Mouse (Mus musculus) gastrocnemius, adult 18-20 months (tissue): ENCODE measurements around the gene Spata5. TPM values are rescaled to one million over a fixed set of nuclear protein-coding genes. Genes with fewer than 3 reads are reported as not detected.
A peak's percentile ranks its signal among the peaks of the same experiment; 100 is the strongest.
"Not testable (repeated sequence)": the region's sequence is repeated elsewhere in the genome, so short reads cannot be mapped to it uniquely, and the experiment has no call there.

Experiments used
- DNase-seq: peaks from one replicate; pipeline ENCODE4 v3.0.0; 2021; ENCODE audit warnings: low spot score
- total RNA-seq, 2 experiments: library from RNA; stranded (reverse); gene quantifications; 2 replicates each; pipeline ENCODE4 v1.2.3; 2021

Spata5 gene
- total RNA-seq, 2 experiments from 2014 or later = 8.2 to 11.0 TPM

- DNase-seq = no peak
These were observed 84.2 kb downstream of the Spata5 start for GRCm38 (mm10) chr3:37503846-37504245.

GRCm38 (mm10) chr3:37510055-37511032 is 90.6 kb downstream of the Spata5 start:
- no peak for DNase-seq

GRCm38 (mm10) chr3:37515485-37515884 is 95.8 kb downstream of the Spata5 start:
- peak; percentile 27 for DNase-seq

- DNase-seq = no peak
These were observed 96.7 kb downstream of the Spata5 start for GRCm38 (mm10) chr3:37516379-37516778.

GRCm38 (mm10) chr3:37518611-37519010 is 98.9 kb downstream of the Spata5 start:
- DNase-seq = no peak

- DNase-seq = no peak
These were observed 100.8 kb downstream of the Spata5 start for GRCm38 (mm10) chr3:37520334-37521023.

- no peak for DNase-seq
These were observed 112.4 kb downstream of the Spata5 start for GRCm38 (mm10) chr3:37532079-37532478.

- not testable (repeated sequence) for DNase-seq
These were observed 121.0 kb downstream of the Spata5 start for GRCm38 (mm10) chr3:37540701-37541100.

GRCm38 (mm10) chr3:37546351-37546750 is 126.7 kb downstream of the Spata5 start:
- DNase-seq = no peak

- no peak for DNase-seq
These were observed 130.5 kb downstream of the Spata5 start for GRCm38 (mm10) chr3:37550190-37550589.

GRCm38 (mm10) chr3:37550594-37550993 is 130.9 kb downstream of the Spata5 start:
- no peak for DNase-seq

GRCm38 (mm10) chr3:37551486-37551885 is 131.8 kb downstream of the Spata5 start:
- no peak for DNase-seq

- DNase-seq = no peak
These were observed 132.5 kb downstream of the Spata5 start for GRCm38 (mm10) chr3:37552244-37552643.

GRCm38 (mm10) chr3:37553371-37554033 is 133.8 kb downstream of the Spata5 start:
- DNase-seq = no peak

GRCm38 (mm10) chr3:37556412-37557113 is 136.9 kb downstream of the Spata5 start:
- no peak for DNase-seq

- DNase-seq = no peak
These were observed 138.2 kb downstream of the Spata5 start for GRCm38 (mm10) chr3:37557741-37558479.

GRCm38 (mm10) chr3:37559339-37559738 is 139.6 kb downstream of the Spata5 start:
- no peak for DNase-seq

- DNase-seq = no peak
These were observed 141.8 kb downstream of the Spata5 start for GRCm38 (mm10) chr3:37561466-37561865.

- DNase-seq = no peak
These were observed 146.4 kb downstream of the Spata5 start for GRCm38 (mm10) chr3:37566097-37566496.

GRCm38 (mm10) chr3:37567505-37567904 is 147.8 kb downstream of the Spata5 start:
- DNase-seq = no peak

- DNase-seq = no peak
These were observed 149.1 kb downstream of the Spata5 start for GRCm38 (mm10) chr3:37568780-37569179.
